Mouse (Mus musculus): ENCODE measurements at regions not wholly inside any gene's neighbourhood (a gene's known extent, or its start where the extent isn't known, plus 50 kb on each side); places are given as distances from the start of the nearest gene placed in this dataset.
"Not testable (repeated sequence)": the region's sequence is repeated elsewhere in the genome, so short reads cannot be mapped to it uniquely, and the experiment has no call there.

GRCm38 (mm10) chr14:37571971-37572370 lies 436.9 kb upstream of the Ghitm start:
- DNase-seq (ENCODE audit: low read depth, low spot score) = peak; percentile 79

DNA sequence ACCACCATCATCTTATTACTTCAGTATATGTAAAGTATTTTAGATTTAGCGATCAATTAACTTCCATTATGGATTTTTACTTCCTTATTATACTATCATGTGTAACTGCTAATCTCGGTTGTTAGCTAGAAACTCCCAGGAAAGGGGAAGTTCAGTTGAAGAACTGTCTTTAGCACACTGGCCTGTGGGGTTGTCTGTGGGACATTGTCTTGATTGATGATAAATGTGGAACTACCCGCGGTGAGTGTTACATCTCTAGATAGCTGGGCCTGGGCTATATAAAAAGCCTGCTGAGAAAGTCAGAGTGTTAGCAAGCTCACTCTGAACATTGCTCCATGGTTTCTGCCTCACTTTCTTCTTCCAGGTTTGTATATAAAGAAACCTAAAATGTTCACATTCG lies 423.2 kb upstream of the Ghitm start:
- no peak for DNase-seq (ENCODE audit: low read depth, low spot score)

- DNase-seq (ENCODE audit: low read depth, low spot score) = no peak
These were observed 388.5 kb upstream of the Ghitm start for GRCm38 (mm10) chr14:37523616-37524015.

DNA sequence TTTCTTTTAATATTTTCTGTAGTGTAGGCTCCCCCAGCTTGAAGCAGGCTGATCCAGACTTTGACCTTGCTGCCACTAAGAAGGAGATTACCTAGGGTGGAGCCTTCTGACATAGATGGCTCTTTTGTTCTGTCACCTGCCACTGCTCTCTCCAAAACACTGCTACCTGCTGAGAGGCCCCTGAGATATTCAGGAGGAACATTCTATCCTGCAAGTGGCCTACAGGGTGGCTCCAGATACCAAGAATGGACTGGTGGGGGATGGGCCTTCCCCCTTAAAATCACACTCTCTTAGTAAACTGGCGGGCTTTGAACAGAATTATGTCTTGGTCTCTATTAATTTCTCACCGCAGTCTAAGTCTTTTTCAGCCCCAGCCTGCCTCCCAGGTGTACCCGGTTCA lies 385.6 kb upstream of the Ghitm start:
- not testable (repeated sequence) for DNase-seq (ENCODE audit: low read depth, low spot score)

DNA sequence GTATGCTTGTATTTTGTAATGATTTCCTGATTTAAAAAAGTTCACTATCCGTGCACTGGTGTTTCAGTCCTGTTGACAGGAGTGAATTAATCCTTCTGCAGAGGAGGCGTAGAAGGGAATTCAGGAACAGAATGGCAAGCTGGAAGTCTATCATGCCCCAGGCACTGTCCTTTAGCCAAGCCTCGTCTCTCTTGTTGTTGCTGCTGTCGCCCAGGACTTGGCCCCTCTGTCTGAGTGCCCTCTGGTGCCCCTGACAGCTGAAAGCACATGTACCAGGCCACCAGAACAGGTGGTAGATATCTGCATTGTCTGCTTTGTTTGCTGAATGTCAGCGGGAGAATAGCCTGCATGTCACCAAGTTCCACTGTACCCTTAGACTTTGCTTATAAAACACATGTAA lies 370.2 kb upstream of the Ghitm start:
- no peak for DNase-seq (ENCODE audit: low read depth, low spot score)

- DNase-seq (ENCODE audit: low read depth, low spot score) = no peak
These were observed 355.6 kb upstream of the Ghitm start for GRCm38 (mm10) chr14:37490711-37491110.

- DNase-seq (ENCODE audit: low read depth, low spot score) = no peak
These were observed 350.2 kb upstream of the Ghitm start for GRCm38 (mm10) chr14:37485292-37485691.

DNA sequence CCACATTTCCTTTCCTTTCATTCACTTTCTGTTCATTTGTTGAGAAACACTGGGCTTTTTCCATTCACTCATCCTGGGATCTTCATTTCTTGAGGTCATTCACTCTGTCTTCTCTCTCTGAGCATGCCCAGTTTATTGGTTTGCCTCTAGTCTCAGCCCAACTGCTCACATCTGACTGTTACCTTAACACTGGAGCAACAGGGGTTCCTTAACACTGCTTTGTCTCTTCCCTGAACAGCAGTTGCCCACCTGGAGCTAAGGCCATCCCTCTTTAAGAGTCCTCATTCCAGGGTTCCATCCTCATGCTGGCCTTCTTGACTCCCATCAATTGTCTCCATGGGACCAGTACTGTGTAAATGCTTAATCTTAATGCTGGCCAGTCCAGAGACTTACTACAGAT lies 342.5 kb upstream of the Ghitm start:
- DNase-seq (ENCODE audit: low read depth, low spot score) = no peak

- DNase-seq (ENCODE audit: low read depth, low spot score) = peak; percentile 72
These were observed 333.6 kb upstream of the Ghitm start for GRCm38 (mm10) chr14:37468711-37469110.

- DNase-seq (ENCODE audit: low read depth, low spot score) = peak; percentile 44
These were observed 305.8 kb upstream of the Ghitm start for GRCm38 (mm10) chr14:37440874-37441273.

- DNase-seq (ENCODE audit: low read depth, low spot score) = peak; percentile 61
These were observed 295.6 kb upstream of the Ghitm start for GRCm38 (mm10) chr14:37430656-37431055.

GRCm38 (mm10) chr14:37425506-37425905 lies 290.4 kb upstream of the Ghitm start:
- peak; percentile 55 for DNase-seq (ENCODE audit: low read depth, low spot score)

DNA sequence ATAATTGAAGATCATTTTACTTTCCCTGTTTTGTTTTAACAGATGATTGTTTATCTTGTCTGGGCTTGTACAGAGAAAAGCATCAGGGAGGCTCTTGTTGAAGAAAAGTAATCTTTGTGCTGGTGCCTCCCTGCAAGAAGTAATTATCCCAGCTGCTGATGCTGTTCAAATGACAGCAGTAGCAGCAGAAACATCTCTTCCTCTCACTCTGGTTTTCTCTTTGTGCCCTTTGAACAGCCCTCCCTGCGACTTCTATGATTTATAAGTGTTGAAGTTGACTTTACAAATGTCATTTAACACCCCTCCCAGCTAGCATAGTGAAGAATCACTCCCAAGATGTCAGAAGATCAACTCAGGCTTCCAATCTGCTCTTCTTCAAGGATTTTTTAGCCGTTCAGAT lies 286.5 kb upstream of the Ghitm start:
- DNase-seq (ENCODE audit: low read depth, low spot score) = no peak

DNA sequence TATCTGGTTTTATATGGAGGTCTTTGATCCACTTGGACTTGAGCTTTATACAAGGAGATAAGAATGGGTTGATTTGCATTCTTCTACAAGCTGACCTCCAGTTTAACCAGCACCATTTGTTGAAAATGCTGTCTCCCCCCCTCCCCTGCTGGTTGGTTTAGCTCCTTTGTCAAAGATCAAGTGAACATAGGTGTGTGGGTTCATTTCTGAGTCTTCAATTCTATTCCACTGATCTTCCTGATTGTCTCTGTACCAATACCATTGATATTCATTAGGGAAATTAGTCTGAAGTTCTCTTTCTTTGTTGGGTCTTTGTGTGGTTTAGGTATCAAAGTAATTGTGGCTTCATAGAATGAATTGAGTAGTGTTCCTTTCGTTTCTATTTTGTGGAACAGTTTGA lies 277.5 kb upstream of the Ghitm start:
- DNase-seq (ENCODE audit: low read depth, low spot score) = not testable (repeated sequence)

- DNase-seq (ENCODE audit: low read depth, low spot score) = peak; percentile 16
These were observed 236.9 kb upstream of the Ghitm start for GRCm38 (mm10) chr14:37371972-37372371.

- no peak for DNase-seq (ENCODE audit: low read depth, low spot score)
These were observed 226.8 kb upstream of the Ghitm start for GRCm38 (mm10) chr14:37361896-37362295.

DNA sequence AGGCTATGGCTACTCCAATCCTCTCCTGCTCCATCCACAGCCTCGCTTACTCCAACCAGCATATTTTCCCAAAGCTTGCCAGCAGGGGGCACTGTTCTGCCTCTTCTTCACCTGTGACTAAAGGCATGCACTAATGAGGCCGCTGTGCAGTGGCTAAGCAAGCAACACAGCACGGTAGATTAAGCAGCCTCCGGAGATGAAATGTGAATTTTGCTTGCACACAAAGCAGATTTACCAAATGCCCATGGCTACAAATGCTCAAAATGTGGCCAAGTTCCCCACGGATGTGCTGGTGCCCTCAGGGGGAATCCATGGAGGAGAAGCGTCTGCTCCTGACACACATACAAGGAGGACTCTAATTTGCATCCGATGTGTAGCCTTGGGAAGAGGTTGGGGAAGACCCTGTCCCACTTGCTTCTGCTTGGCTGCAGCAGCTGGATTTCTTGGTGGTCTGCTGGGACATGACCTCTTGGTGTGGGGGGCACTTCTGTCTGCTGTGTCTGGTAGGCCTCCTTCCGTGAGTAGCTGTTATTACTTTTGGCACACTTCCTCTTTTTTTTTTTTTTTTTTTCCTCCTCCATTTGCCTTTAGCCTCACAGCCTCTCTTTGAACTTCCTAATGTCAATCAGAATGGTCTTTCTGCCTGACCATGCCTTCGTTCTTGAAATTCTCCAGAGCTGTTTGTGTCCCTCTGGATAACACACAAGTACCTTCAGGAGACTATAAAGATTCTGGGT lies 221.1 kb upstream of the Ghitm start:
- peak; percentile 90 for DNase-seq (ENCODE audit: low read depth, low spot score)

DNA sequence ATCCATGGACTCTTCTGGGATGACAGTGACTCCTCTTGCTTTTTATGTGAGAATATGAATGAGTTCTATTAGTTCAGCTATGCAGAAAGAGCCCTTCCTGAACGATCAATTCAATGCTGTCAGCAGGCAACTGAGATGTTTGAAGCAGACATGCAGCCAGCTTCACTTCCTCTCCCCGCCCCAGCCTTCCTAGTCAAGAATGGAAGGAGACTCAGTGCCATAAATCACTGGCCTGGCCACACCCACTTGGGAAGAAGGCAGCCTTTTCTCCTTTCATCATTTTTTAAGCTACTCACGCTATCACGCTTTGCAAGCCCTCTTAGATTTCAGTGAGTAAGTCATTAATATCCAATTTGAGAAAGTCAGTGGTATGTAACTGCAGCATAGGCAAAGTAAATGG lies 188.3 kb upstream of the Ghitm start:
- no peak for DNase-seq (ENCODE audit: low read depth, low spot score)

DNA sequence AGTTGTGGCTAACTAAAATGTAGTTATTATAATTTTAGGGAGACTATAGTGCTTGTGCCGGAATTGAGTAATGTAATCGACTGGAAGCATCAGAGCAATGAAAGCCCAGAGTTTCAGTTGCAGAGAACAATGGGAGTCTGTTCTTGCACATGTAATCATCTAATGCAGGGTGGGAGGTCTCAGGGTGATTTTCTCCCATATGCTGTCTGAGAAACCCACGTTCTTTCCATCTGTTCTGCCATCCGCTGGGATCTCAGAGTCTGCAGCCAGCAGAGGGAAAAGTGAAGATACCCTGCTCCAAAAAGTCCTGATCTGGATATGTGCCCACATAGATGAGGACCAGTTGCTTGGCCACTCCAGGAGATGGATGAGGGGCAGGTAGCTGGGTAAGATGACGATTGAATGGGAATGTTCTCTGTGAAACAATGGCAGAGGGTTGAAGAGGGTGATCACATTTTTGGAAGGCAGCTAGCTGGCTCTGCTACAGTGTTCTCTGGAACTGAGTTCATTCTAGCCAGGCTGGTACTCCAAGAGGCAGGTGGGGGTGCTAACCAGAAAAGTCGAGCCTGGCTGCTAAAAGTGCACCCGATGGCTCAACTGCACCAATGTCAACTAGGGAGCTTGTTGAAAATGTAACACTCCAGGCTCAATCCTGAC lies 180.3 kb upstream of the Ghitm start:
- DNase-seq (ENCODE audit: low read depth, low spot score) = peak; percentile 63

DNA sequence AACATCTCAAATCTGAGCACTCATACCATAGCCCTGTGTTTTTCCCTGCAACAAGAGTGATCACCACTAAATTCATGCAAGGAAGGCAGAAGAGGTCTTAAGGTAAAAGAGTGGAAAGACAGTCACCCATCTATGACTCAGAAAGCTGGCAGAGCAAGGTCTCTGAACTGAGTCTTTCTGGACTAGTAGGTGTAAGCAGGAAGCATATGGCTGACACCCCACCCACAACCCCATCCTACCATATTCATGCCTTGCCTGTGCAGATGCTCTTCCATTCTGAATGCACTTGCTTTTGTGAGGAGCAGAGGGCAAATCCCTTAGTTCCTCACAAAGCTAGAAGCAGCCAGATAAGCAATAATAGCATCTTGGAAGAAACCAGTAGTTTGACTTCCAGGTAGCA lies 178.8 kb upstream of the Ghitm start:
- DNase-seq (ENCODE audit: low read depth, low spot score) = peak; percentile 83

GRCm38 (mm10) chr14:37312887-37313286 lies 177.8 kb upstream of the Ghitm start:
- no peak for DNase-seq (ENCODE audit: low read depth, low spot score)

- no peak for DNase-seq (ENCODE audit: low read depth, low spot score)
These were observed 171.7 kb upstream of the Ghitm start for GRCm38 (mm10) chr14:37306622-37307274.

GRCm38 (mm10) chr14:37298631-37299030 lies 163.6 kb upstream of the Ghitm start:
- no peak for DNase-seq (ENCODE audit: low read depth, low spot score)
